Mouse (Mus musculus): ENCODE data around the gene Alkbh7.

DNA sequence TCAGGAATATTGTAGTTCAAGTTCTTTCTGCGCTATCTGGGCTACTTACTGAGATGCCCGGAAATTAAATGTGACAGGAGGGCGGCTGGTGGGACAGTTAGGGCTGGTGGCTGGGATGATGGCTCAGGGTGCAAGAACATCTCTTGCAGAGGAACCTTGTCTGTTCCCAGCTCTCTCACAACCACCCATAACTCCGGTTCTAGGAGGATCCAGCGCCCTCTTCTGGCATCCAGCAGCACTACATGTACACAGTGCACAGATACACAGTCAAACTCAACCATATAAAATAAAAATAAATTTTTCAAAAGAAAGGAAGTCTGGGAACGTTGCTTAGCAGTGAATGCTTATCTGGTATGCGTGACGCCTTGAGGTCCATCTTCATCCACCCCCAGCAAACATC lies 41.8 kb downstream of the Alkbh7 start:
- peak; percentile 31; the same call in 1 of the 2 replicates for TF ChIP-seq CTCF (conservative IDR thresholded peaks at IDR 0.05; ENCODE audit: insufficient read depth, insufficient read length, low read depth, low read length)
- TF ChIP-seq POLR2A (IDR thresholded peaks at IDR 0.05; ENCODE audit: low read depth, low read length), result no peak
